Comparison of ENCODE assay signal across 16 mouse cellular contexts in the genomic region with DNA sequence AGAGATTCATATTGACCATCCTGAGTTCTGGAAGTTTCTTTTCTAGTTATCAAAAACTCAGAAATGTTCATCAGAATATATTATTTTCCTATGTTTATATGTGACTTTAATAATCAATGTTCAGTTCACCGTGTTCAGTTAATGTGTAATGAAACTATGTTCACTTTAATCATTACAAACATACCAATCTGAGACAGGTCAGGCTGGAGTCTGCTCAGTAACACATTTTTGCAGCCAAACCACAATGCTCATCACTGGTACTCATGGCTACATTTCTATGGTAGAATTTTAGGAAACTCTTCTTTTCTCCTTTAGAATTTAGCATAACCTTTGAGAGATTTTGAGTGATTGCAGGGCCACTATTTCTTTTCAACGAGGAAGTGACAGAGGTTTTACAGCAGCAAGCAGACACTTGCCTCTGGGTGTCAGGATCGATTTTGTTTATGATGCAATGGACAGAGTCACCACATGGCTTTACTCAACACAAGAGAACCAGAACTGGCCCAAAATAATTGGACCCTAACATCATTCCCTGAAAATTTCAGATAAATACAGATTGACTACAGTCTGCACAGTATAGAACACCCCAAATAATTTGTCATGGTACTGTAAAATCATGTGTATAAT.
"Had no signal": no experiment of that assay in that cellular context is flagged by ENCODE, and none has a peak within 500 bp of the region (broad histone marks: within the 10 kb centered on the region; RNA-seq: fewer than 3 reads in every experiment).

No protein-coding gene starts in this region.

- H3K9ac ChIP-seq: liver, embryonic 14.5 days; lung, embryonic 15.5 days; midbrain, embryonic 13.5 days; midbrain, embryonic 15.5 days; neural tube, embryonic 12.5 days; stomach, embryonic 15.5 days had no signal

- H3K36me3 ChIP-seq: lung, embryonic 15.5 days; midbrain, embryonic 13.5 days; midbrain, embryonic 15.5 days; neural tube, embryonic 12.5 days; stomach, embryonic 15.5 days had no signal

- H3K4me3 ChIP-seq: lung, embryonic 15.5 days; megakaryocyte, embryonic 14.5 days; midbrain, embryonic 13.5 days; midbrain, embryonic 15.5 days; neural tube, embryonic 12.5 days; stomach, embryonic 15.5 days had no signal

- H3K27me3 ChIP-seq: lung, embryonic 15.5 days; megakaryocyte, embryonic 14.5 days; midbrain, embryonic 15.5 days; neural tube, embryonic 12.5 days; stomach, embryonic 15.5 days had no signal

- H3K27ac ChIP-seq: liver, embryonic 14.5 days; lung, embryonic 15.5 days; macrophage; midbrain, embryonic 13.5 days; midbrain, embryonic 15.5 days; neural tube, embryonic 12.5 days; stomach, embryonic 15.5 days; stomach, postnatal 0 days had no signal

- H3K9me3 ChIP-seq: lung, embryonic 15.5 days; megakaryocyte, embryonic 14.5 days; midbrain, embryonic 13.5 days; midbrain, embryonic 15.5 days; neural tube, embryonic 12.5 days; stomach, embryonic 15.5 days had no signal

- ATAC-seq: lung, postnatal 0 days; midbrain, embryonic 13.5 days; midbrain, embryonic 15.5 days had no signal

- H3K4me1 ChIP-seq: lung, embryonic 15.5 days; midbrain, embryonic 13.5 days; midbrain, embryonic 15.5 days; neural tube, embryonic 12.5 days; stomach, embryonic 15.5 days had no signal

- DNase-seq: lung, adult 2 months; lung, postnatal 14 days; right cerebral cortex, postnatal 14 days; thymus, adult 2 months; thymus, postnatal 25 days; thymus, postnatal 4 days had no signal

- H3K4me2 ChIP-seq: lung, embryonic 15.5 days; midbrain, embryonic 13.5 days; midbrain, embryonic 15.5 days; neural tube, embryonic 12.5 days; stomach, embryonic 15.5 days had no signal
